Mouse (Mus musculus) gastrocnemius, postnatal 14 days (tissue): Measurements from ENCODE around the gene Olfr750. TPM values are rescaled to one million over a fixed set of nuclear protein-coding genes. Genes with fewer than 3 reads are reported as not detected.

Source experiments
- DNase-seq: peaks from one replicate; pipeline ENCODE4 v3.0.0; 2021; ENCODE audit warnings: mixed read lengths
- intact Hi-C: fragments of 180-260 bp; cut with DNase I; formaldehyde crosslinking; loops from one replicate; pipeline ENCODE4 v1.15.1; 2025; ENCODE audit warnings: low total_unique reads
- total RNA-seq, 2 experiments: library from RNA; stranded (reverse); gene quantifications; 2 replicates each; pipeline ENCODE4 v1.2.3; 2021

The Olfr750 gene
- total RNA-seq, 2 experiments from 2014 or later = not detected

DNA sequence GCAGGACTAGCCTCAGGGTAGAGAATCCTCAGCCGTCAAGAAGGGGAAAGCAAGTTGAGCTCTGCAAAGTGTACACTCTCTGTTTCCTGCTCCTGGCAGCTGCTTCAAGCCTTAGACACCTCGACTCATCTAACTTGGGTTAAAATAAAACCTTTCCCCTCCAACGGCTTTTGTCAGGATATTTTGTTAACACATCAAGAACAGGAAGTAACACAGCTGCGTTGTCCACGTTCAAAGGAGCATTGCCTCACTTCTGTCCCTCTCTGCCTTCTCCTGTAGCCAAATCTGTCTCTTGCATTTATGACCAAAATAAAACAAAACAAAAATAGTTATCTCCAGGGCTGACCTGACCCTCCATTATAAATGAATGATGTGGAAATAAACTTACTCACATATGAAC is 26.4 kb downstream of the Olfr750 start:
- intact Hi-C loops = no loop called here
- DNase-seq = no peak

DNA sequence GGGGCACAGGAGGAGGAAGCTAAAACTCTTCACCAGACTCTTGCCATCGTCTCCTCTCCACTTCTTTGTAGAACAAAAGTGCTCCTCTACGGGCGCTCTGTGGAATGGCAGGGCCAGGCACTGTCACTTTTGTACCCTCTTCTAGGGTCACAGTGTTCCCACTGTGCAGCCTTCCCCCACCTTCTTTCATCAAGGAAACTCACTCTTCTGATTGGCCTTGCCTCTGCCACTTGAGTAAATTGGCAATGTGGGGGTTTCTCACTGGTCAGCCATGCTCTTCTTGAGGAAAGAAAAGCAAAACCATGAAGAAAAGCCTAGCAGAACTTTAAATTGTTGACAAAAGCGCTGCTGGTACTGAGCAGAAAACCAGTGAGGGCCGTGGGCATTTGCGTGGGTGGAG is 32.5 kb downstream of the Olfr750 start, which contains the start of gene Rnase9:
TSS of gene Rnase9 (minus strand) at position 101 of the 400 bp plus-strand sequence.
- no peak for DNase-seq
- intact Hi-C loops = no loop called here

- intact Hi-C loops = no loop called here
- DNase-seq = no peak
Observed at GRCm38 (mm10) chr14:51036214-51036613, 38.0 kb downstream of the Olfr750 start.

DNA sequence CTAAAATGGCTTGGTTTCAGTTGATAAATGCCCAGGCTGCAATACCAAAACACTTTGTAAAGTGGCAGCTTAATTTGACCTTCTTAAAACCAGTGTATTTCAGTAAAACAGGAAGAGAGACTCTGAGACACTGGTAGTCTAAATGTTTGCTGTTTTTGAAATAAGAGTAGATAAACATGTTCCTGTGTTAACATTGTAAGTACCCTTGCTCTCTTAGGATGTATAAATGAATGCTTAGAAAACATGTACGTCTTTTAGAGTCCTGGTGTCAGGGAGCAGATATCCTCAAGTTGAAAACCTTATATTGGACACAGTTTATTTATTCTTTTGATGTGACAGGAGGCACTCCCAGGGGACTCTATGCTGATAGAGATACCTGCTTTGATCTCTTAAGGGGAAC is 39.0 kb downstream of the Olfr750 start:
- intact Hi-C loops = no loop called here
- no peak for DNase-seq

DNA sequence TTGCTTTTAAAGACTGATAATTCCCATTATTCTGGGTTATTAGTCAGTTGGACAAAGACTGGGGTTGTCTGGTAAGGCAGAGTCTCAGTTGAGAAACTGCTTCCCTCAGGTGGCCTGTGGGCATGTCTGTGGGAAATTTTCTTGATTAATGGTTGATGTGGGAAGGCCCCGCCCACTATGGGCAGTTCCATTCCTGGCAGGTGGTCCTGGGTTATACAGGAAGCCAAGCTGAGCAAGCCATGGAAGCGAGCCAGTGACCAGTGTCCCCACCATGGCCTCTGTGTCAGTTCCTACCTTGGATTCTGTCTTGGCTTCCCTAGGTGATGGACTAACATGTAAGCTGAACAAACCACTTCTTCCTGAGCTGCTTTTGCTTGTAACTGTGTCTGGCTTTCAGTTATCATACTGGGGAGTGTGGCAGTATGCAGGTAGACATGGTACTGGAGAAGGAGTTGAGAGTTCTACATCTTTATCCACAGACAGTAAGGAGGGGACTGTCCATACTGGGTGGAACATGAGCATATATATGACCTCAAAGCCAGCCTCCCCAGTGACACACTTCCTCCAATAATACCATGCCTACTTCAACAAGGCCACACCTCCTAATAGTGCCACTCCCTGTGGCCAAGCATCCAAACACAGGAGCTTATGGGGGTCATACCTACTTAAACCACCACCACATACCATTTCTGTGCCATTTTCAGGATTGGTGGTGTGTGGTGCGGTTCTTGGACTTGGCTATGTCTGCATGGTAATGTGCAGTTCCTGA is 46.7 kb downstream of the Olfr750 start:
- intact Hi-C loops = loop anchor here (5.0 kb wide), 2 partner anchors 35 to 70 kb away; no protein-coding TSS in a partner anchor
- no peak for DNase-seq

GRCm38 (mm10) chr14:51026391-51027133 is 47.7 kb downstream of the Olfr750 start:
- intact Hi-C loops = loop anchor here (5.0 kb wide), 2 partner anchors 36 to 71 kb away; no protein-coding TSS in a partner anchor
- peak; percentile 49 for DNase-seq

DNA sequence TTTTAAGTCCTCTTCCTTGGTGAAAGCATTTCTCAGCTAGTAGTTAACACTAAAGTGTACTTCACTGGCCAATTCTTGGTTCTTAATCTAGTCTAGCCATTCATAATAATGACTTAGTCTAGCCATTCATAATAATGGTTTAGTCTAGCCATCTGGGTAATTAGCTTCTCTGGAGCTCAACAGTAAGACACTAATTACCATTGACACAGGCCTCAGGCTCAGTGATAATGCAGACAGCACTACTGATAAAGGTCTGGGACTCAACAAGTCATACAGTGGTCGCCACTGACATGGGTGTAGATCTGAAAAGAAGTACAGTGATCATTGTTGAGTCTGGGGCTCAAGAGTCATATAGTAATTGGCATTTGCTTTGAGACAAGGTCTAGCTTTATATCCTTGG is 49.4 kb downstream of the Olfr750 start:
- intact Hi-C loops = loop anchor here (5.0 kb wide), 2 partner anchors 37 to 72 kb away; no protein-coding TSS in a partner anchor
- DNase-seq = no peak

- no peak for DNase-seq
- intact Hi-C loops = no loop called here
Observed at GRCm38 (mm10) chr14:51023457-51023856, 50.8 kb downstream of the Olfr750 start.

DNA sequence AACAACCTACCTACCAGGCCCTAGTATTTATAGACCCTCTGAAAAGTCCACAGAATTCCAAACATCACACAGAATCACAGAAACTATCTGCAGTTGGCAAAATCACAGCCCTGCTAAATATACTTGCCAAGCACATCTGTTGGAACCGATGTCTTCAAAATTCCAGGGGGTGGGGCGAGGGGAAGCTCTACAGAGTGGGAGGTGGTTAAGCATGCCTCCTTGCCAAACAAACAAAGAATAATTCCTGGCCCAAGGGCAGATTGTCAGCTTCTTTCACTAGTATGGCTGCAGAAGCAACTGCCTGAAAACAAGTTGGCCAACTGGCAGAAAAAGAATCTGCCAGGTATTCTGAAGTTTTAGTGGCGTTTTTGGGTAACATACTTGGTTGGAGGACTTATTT is 57.0 kb downstream of the Olfr750 start:
- intact Hi-C loops = no loop called here
- peak; percentile 37 for DNase-seq

Other genes with a start within 250 kb of the Olfr750 start
- gene Tep1, start 203.9 kb downstream of the Olfr750 start, total RNA-seq = 10 to 100 TPM in 1 of 2 experiments, 1 to 10 TPM in 1; 9.4 to 10.3 TPM
- gene Klhl33, start 176.9 kb downstream of the Olfr750 start, total RNA-seq = 100 to 1,000 TPM; 101 to 192 TPM
- 10 to 100 TPM; 40.0 to 42.1 TPM for gene Osgep, start 149.5 kb downstream of the Olfr750 start, total RNA-seq
- 10 to 100 TPM; 32.7 to 33.4 TPM for gene Apex1, start 149.5 kb downstream of the Olfr750 start, total RNA-seq
- gene Pip4p1, start 143.6 kb downstream of the Olfr750 start, total RNA-seq = 10 to 100 TPM; 12.6 to 16.4 TPM
- gene Pnp, start 143.4 kb downstream of the Olfr750 start, total RNA-seq = 1 to 10 TPM; 4.6 to 6.8 TPM
- gene Gm49342, start 129.9 kb downstream of the Olfr750 start, total RNA-seq = 1 to 10 TPM; 4.6 to 6.6 TPM
- under 1 TPM; 0.29 to 0.49 TPM for gene Pnp2, start 118.4 kb downstream of the Olfr750 start, total RNA-seq
- not detected for gene Rnase10, start 66.7 kb downstream of the Olfr750 start, total RNA-seq
- gene Rnase9, start 32.6 kb downstream of the Olfr750 start, total RNA-seq = not detected
- gene Rnase11, start 24.3 kb downstream of the Olfr750 start, total RNA-seq = not detected
- not detected for gene Rnase12, start 16.8 kb downstream of the Olfr750 start, total RNA-seq
- gene Rnase4, start 16.6 kb upstream of the Olfr750 start, total RNA-seq = 10 to 100 TPM; 46.5 to 51.1 TPM
- 1 to 10 TPM; 3.6 to 3.8 TPM for gene Ang, start 16.7 kb upstream of the Olfr750 start, total RNA-seq
- not detected for gene Eddm3b, start 40.0 kb upstream of the Olfr750 start, total RNA-seq
- under 1 TPM; 0.18 to 0.64 TPM for gene Rnase6, start 49.5 kb upstream of the Olfr750 start, total RNA-seq
- gene Rnase1, start 72.3 kb upstream of the Olfr750 start, total RNA-seq = not detected
- gene Rnase2b, start 87.8 kb upstream of the Olfr750 start, total RNA-seq = not detected
- not detected for gene Ang2, start 124.7 kb upstream of the Olfr750 start, total RNA-seq
- not detected for gene Ear14, start 129.0 kb upstream of the Olfr750 start, total RNA-seq
- gene Rnase2a, start 181.7 kb upstream of the Olfr750 start, total RNA-seq = under 1 TPM in 1 of 2 experiments, not detected in 1; 0.64 TPM